Mouse (Mus musculus): ENCODE measurements around the gene Plekhg2.

The Plekhg2 gene

DNA sequence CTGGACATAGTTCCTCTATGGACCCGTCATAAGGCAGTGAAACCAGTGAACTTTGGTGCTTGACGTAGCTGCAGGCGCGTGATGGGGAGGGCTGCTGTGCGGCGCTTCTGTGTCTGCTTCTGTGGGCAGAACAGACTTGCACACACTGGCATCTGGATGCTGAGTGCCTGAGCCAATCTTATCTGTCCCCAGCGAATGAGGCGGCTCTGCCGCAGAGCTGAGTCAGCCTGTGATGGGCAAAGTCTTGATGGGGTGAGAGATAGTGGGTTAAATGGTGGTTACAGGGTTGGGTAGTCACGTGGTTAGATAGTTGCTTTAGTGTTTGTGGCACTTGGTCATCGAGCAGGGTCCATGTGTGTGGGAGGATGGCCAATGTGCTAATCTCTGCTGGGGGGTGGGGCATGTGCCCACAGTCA, 10.6 kb upstream of the Plekhg2 start:
- DNase-seq (ENCODE audit: low read depth, low spot score), result no peak

DNA sequence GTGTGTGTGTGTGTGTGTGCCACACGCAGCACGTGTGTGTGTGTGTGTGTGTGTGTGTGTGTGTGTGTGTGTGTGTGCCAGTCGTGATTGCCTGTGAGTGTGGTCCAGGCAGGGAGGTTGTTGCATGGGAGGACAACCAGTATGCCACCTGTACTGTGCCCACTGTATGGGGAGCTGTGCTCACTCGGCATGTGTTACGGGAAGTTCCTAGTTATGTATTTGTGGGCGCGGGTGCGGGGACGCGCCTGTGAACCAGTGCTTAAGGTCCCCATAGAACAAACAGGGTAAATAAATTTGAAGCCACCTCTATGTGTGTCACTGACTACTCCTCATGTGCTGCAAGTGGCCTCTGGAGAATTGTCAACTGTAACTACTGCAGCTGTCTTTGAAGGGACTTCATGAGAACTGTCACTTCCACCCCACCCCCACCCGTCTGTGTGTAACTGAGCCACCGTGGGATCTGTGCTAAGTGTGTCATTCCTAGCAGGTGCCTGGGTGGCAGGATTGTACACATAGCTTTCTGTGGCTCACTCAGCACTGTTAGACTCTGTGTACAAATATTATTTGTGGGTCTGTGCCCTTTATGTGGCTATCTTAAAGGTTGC, 10.1 kb upstream of the Plekhg2 start:
- no peak for DNase-seq (ENCODE audit: low read depth, low spot score)

DNA sequence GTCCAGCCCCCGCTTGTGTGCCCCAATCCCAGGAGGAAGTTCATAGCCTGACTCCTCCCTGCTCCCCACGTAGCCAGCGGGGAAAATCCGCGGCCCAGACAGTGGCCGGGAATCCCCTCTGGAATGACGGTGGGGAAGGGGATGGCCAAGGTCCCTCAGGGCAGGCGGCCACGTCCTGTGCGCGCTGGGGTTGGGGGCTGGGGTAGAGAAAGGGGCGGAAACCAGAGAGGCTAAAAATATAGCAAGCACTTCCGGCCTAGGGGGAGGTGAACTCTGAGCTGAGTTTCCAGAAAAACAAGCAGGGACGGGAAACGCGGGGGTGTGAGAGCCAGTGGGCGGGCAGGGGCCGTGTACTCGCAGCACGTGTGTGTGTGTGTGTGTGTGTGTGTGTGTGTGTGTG, 9.5 kb upstream of the Plekhg2 start:
- DNase-seq (ENCODE audit: low read depth, low spot score), result no peak

DNA sequence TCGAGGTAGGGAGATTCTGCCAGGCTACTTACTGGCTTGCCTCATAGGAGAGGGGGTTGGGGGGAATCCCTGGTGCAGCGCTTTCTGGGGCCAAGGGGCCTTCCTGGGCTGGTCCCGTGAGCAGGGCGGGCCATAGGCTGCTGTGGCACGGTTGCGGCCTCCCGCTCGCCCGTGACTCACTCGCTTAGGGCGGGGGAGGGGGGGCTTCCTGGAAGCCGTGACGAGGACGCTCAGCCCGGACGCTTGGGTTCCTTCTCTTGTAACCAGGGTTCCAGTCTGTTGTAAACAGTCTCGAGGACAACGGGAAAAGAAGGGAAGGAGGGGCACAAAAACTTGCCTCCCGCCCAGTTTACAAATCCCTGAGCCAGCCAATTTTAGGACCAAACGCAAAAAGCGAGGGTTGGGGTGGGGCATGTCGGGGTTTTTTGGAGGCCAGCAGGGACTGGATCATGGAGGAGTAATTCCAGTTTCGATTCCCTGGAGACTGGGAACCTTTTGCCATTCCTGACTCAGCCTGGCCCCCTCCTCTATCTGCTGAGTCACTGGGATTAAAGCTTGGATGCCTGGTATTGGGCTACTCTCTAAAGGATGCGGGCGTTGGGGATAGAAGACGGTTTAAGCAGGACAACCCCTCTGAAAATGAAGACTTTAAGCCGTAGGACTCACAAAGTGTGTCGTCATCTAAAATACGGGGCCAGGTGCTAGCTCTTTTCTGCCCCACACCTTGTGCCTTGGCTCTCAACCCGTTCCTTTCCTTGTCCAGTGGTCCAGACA, 8.8 kb upstream of the Plekhg2 start:
- no peak for DNase-seq (ENCODE audit: low read depth, low spot score)

DNA sequence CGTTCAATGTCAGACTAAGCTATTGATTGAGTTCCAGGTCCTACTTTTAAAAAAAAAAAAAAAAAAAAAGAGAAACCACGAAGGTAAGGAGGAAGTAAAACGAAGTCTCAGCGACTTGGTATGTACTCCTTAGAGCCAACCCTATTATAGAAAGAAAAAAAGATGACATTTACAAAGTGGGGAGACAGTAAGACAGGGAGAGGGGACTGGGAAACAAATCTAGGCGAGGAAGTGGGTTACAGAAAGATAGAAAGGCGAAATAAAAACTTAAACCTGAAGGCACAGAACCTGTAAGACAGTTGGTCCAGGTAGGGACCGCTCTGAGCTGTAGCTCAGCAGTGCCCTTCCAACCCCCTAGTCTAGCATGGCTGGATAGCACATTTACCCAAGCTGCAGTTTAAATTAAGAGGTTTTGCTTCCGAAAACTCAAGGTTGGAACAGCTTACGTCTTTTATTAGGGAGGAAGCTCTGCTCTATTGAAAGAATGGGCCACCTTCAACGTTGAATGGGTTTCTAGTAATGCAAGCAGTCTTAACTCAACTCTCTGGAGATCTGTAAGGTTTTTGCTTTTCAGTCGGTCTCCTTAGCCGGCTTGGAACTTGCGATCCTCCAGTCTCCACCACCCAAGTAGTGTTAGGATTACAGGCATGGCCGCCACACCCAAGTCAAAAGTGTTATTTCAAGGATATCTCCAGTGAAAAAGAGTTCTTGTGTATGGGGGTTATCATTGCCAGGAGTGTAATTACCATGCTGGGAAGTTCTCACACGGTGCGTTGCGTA, 8.0 kb upstream of the Plekhg2 start, which contains the start of gene Zfp36:
Zfp36 (minus strand) TSS at position 17 of the 780 bp plus-strand sequence.
- no peak for DNase-seq (ENCODE audit: low read depth, low spot score)

DNA sequence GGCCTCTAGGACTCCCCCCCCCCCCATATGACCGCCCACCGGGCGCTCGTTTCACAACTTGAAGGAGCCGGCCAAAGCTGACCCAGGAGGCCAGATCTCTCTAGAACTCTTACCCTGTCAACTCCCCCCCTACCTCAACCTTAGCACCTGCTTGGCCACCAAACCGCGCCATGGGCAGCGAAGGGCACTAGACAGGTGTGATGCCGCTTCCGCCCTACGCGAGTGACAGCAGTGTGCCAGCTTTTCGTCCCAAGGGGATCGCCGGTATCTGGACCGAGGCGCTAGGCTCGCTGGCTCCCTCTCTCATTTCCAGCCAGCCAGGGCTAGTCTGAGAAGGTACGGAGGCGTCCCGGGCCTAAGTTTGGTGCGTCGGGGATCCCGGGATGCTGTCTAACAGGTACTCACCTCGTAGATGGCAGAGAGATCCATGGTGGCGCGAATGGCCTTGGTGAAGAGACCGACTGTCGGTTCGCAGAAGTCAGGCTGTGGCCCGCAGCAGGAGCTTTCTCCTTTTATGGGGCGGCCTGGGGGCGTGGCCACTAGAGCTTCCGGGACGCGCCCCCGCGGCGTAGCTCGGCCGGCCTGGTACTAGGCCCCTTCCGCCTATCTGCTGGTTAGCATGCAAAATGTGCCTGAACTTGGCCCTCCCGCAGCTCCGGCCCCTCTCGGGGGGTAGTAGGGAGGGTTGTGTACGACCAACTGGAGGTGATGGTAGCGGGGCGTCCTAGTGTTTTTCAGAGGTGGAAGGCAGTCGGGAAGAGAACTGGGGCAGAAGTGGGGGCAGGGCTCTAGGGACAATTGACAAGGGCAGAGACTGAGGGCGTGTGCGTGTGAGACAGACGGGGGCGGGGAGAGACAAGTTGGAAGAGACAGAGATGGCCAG, 6.6 kb upstream of the Plekhg2 start:
- no peak for DNase-seq (ENCODE audit: low read depth, low spot score)

DNA sequence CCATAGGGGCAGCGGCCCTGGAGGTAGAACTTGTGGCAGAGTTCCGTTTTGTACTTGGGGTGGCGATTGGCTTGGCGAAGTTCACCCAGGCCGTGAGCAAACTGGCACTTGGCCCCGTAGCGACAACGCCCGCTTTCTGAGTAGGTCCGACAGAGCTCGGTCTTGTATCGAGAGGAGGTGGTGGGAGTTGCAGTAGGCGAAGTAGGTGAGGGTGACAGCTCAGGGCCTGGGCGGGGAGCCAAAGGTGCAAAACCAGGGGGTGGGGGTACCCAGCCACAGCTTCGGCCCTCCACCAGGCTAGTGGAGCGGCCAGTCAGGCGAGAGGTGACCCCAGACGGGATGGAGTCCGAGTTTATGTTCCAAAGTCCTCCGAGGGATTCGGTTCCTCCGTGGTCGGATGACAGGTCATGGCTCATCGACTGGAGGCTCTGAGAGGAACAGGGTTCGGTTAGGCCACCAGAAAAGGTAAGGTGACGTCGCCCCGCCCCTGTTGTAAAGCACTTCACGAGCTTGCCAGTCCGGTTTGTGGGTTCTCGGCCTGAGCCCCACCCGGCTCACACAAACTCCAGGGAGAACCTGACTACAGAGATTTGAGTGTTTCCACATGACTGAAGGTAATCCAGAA, 5.8 kb upstream of the Plekhg2 start:
- DNase-seq (ENCODE audit: low read depth, low spot score), result no peak

DNA sequence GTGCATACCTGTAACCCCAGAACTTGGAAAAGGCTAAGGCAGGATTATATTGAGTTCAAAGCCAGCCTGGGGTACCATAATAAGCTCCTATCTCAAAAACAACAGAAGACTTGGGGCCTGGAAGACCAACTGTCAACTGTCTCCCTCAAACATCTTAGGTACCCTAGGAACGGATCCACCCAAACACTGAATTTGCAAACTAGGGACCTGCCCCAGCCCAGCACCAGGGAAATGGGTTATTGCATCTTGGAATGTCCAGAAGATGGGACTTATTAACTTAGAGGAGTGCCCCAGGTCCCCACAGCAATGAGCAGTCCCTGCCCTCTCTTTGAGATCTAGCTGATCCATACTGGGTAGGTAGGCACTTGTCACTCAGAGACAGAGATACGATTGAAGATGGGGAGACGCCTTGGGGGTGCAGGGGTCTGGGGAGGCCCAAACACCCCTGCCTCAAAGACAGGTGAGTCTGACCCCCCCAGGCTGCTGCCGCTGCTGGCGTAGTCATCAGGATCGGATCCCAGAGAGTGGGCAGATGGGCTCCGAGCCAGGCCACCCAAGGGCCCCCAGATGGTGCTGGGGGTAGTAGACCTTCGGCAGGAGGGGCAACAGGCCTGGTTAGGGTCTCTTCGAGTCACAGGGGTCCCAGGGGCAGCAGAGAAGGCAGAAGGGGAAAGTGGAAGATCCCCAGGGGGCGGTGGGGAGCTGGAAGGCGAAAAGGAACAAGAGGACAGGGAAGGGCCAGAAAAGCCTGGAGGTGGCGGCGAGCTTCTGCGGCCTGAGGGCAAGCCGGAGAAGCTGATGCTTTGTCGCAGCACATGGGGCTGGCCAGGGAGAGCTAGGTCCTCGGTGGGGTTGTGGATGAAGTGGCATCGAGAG, 5.0 kb upstream of the Plekhg2 start:
- no peak for DNase-seq (ENCODE audit: low read depth, low spot score)

DNA sequence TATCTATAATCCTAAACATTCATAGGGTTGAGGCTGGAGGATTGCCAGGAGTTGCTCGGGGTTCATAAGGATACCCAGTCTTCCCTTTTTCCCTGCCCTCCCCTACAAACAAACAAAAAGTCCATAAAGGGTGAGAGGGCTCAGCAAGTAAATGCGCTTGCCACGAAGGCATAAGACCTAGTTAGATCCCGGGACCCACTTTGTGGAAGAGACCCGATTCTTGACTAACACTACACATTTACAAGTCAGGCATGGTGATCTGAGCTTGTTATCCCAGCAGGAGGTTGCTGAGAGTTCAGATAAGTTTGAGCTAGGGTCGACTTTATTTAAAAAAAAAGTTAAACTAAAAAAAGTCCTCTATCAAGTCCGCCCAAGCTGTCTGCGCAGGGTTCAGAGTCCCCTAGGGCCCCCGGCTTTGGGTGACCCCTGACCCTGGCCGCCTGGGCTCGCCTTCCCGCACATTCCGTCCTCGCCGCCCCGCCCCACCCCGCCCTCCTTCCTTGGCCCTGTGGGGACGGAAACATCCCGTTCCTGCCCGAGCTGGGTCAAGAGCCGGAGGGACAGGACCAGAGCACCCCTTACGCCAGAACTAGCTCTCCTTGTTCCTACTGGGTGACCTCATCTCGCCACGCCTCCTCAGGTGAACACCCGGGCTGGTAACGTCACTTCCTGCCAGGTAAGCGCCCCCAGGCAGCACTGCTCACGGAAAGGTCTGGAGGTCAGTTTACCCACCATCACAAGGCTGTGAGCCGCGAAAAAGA, 3.8 kb upstream of the Plekhg2 start:
- no peak for DNase-seq (ENCODE audit: low read depth, low spot score)

DNA sequence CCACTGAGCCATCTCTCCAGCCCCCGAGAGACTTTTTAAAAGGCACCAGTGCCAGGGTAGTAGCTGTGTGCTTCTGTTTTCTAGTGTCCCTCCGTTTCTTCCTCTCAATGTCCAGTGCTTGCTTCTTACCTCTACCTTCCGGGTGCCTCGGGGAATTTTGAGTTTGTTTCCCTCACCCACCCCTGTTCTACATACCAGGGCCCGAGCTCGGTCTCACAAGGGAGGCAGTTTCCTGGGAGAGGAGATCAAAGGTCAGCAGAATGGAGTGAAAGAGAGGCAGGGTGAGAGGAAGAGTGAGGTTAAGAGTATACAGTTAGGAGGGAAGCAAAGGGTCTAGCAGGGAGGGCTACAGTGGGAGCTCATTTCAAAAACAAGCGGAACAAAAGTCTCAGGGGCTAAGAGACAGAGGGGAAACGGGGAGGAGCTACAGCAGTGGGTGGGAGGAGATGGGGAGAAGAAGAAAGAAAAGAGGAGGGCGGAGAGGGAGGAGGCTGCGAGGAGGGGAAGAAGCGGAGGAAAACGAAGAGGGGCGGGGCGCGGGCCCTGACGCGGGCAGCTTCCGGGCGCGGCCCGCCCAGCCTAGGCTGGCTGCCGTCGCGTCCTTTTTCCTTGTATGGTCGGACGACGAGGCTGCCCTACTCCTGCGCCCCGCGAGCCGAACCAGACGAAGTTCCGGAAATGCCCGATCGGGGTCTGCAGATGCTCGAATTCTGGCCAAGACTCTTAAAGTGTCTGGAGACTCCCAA, 3.0 kb upstream of the Plekhg2 start:
- DNase-seq (ENCODE audit: low read depth, low spot score), result peak; percentile 65

DNA sequence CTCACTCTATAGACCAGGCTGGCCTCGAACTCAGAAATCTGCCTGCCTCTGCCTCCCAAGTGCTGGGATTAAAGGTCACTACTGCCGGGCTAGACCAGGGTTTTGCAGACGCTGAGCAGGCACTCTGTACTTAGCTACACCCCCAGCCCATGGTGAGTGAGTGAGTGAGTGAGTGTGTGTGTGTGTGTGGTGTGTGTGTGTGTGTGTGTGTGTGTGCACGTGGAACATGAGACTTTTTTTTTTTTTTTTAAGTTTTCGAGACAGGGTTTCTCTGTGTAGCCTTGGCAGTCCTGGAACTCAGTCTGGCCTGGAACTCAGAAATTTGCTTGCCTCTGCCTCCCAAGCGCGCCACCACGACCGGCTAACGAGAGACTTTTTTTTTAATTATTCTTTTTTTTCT, 2.2 kb upstream of the Plekhg2 start:
- no peak for DNase-seq (ENCODE audit: low read depth, low spot score)

DNA sequence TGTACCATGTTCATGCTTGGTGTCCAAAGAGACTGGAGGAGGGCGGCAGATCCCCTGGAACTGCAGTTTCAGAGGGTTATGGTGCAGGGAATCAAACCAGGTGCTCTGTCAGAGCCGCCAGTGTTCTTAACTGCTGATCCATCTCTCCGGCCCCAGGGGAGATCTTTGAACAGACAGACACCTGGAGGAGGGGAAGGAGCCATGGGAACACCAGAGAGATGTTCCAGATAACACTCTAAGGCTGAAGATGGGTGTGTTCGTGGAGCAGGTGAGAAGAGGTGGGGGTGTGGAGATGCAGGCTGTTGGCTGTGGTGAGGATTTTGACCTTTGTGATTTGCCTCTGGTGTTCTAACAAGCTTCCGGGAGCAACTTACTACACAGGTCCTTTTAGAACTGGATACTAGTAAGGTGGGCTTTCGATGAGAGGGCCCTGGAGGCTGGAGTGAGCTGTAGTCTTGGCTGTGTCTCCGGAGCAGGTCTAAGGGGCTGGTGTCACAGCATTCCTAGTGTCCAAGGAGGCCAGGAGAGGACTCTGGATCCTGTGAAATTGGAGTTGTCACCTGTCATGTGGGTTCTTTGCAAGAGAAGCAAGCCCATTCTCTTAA, 1.6 kb upstream of the Plekhg2 start:
- DNase-seq (ENCODE audit: low read depth, low spot score), result no peak

DNA sequence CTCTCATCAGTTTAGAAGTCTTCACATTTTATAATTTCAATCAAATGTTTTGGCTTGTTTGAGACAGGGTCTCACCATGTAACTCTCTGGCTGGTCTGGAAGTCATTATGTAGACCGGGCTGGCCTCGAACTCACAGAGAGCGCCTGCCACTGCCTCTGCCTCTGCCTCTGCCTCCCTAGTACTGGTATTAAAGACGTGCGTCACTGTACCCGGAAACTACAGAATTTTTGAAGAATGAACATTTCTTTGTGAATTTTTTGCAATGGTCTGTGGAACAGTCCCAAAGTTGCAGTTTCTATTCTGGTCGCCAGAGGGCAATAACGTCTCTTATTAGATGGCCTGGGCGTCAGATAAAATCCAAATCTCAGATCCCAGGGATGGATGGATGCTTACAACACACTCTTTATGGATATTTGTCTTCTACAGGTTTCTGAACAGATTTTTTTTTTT, 757 bp upstream of the Plekhg2 start:
- DNase-seq (ENCODE audit: low read depth, low spot score), result peak; percentile 79

DNA sequence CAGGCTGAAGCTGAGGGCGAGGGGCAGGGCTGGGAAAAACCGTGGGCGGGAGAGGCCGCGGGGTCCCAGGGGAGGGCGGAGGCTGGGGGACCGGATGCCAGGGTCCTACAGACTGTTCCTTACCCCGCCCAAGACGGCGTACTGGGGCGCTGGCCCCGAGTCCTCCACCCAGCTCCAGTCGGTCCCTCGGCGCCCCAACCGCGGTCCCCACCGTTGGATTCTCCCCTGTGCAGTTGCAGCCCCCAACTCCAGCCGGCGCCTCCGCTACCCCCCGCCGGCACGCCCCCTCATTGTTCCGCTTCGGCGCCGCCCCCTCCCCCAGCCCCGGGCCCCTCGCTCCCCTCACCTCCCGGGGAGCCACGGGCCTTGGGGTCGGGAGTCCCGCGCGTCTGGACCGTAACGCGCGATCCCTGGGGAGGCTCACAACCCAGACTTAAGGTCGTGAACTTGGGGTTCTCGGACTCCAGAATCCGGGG, 847 bp downstream of the Plekhg2 start:
- no peak for DNase-seq (ENCODE audit: low read depth, low spot score)

DNA sequence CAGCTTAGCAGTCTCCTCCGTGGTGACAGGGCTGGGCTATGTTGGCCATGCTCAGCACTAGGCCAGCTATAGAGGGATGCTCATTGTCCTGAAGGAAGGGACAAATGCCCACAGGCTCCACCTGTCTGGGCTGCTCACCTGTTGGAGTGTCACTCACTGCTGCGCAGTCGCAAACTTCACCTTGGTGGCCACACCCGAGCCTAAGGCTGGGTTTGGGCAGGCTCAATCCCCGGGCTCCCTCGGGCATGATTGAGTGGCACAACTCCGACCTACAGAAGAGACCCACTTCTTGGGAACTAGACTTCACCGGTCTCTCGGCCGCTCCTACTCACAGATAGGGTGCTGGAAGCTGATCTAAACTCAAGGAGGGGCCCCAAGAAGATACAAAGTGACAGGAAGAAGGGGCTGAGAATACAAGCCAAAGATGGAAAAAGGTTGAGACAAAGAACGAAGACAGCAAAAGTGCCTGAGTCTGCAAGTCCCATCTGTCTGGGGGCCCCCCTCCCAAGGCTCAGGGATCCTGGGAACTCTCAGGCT, 1.4 kb downstream of the Plekhg2 start:
- no peak for DNase-seq (ENCODE audit: low read depth, low spot score)

DNA sequence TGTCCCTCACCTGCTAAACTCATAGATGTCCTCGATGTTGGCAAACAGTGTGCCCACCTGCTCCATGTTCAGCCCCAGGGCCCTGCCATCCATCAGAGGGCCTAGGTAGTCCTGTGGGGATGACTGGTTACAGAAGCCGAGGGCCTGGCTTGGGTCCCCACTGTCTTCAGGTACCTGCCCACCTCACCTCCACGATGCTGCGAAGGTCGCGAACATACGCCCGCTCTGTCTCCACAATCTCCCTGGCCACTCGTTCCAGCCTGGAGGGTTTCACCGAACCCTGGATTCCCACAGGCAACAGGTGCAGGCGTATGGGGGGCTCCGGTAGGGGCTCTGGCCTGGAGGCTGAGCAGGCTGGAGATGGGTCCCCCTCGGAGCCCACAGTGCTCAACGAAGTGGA, 2.3 kb downstream of the Plekhg2 start:
- DNase-seq (ENCODE audit: low read depth, low spot score), result no peak

DNA sequence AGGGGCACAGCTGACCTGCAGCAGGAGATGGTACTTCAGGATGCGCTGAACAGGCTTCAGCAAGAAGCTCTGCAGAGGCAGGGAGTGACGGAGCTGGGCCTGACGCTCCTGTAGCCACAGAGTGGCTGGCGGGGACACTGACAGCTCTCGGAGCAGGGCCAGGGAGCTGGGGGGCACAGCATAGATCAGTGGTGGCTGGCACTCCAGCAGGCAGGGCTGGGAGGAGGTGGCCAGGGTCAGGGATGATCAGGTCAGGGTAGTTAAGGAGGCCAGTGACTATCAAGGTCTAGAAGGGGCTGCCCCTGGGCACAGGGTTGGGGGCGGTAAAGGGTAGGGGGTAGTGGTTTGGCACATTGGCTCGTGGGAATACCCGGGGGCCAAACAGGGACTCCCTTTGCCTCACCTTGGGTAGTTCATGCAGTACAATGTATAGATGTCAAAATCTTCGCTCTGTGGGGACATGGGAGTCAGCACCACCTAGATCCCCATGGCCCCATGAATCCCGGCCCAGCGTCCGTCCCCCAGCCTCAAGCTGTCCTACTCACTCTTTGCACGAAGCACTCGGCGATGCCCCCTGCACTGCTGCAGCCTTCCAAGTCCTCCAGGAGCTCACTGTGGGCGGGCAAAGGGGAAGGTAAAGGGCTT, 4.0 kb downstream of the Plekhg2 start:
- DNase-seq (ENCODE audit: low read depth, low spot score), result no peak
